Mouse (Mus musculus) cerebellum, adult 2 months (tissue): ENCODE measurements around the gene Gm17018. TPM values are rescaled to one million over a fixed set of nuclear protein-coding genes. Genes with fewer than 3 reads are reported as not detected.
"Not testable (repeated sequence)": the region's sequence is repeated elsewhere in the genome, so short reads cannot be mapped to it uniquely, and the experiment has no call there.

ENCODE experiments used
- DNase-seq, 2 experiments: peaks; one replicate each; pipeline ENCODE4 v3.0.0; 2021
- H3K27ac ChIP-seq: fragments of 200-500 bp; 2 replicates; pipeline ENCODE4 v1.5.1; 2012; ENCODE audit warnings: low read length, control low read depth, inconsistent platforms; ENCODE audit not compliant: insufficient read depth
- H3K27me3 ChIP-seq: fragments of 200-500 bp; 2 replicates; pipeline ENCODE4 v1.6.1; 2012; ENCODE audit warnings: inconsistent platforms, mild to moderate bottlenecking, low read length, moderate library complexity; ENCODE audit not compliant: control insufficient read depth, insufficient read depth
- H3K4me1 ChIP-seq: fragments of 200-500 bp; 2 replicates; pipeline ENCODE4 v1.6.1; 2011; ENCODE audit warnings: low read length; ENCODE audit not compliant: control insufficient read depth, insufficient read depth
- H3K4me3 ChIP-seq: fragments of 200-500 bp; replicated peaks from 2 replicates; pipeline ENCODE3; 2011; ENCODE audit warnings: mild to moderate bottlenecking, low read depth, low read length, control low read depth; ENCODE audit not compliant: insufficient read depth
- CTCF ChIP-seq: fragments of 200-500 bp; IDR thresholded peaks from 2 replicates; pipeline ENCODE4 v1.5.1; 2011; ENCODE audit warnings: low read depth, mild to moderate bottlenecking, control low read depth, low read length, moderate library complexity, borderline replicate concordance; ENCODE audit not compliant: insufficient read depth
- POLR2A ChIP-seq: fragments of 200-500 bp; IDR thresholded peaks from 2 replicates; pipeline ENCODE4 v1.6.1; 2011; ENCODE audit warnings: low read length, control low read depth, borderline replicate concordance; ENCODE audit not compliant: insufficient read depth
- WGBS: fragments of 180-500 bp; shearing (Covaris S2); methylation state at CpG from one replicate; pipeline ENCODE4 v1.1.7; 2018; 5-methylcytosine and 5-hydroxymethylcytosine counted together
- polyA plus RNA-seq: library from polyadenylated mRNA; depleted of rRNA; stranded (reverse); fragments of >200 nt; gene quantifications from 2 replicates; pipeline ENCODE4 v1.2.3, GENCODE M21; 2012

Gm17018 gene
- polyA plus RNA-seq, 1 experiment = 56.7 TPM

DNA sequence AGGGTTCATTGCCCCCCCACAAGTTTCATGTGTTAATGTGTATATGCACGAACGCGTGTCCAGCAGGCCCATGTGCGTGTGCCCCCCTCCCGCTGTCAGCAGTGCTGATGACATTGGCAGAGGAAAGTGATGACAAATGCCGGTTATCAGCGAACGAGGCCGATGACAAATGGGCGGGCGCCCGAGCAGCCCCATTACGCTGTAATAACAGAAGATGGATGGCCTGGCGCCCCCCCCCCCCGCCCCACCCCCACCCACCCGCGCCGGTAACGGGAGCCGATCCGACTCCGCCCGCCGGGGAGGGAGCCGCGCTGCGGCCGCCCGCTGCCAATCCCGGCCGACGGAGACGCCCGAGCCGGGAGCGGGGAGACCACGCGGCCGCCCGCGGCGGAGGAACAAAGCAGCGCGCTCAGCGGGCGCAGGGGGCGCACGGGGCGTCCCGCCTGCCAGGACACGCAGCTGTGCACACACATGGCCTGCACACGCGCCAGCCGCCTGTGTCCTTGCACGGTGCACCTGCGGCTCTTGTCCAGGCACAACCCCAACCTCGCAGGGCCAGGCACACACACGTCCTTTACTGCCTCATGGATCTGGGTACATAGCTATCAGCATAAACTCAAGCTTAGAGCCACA lies 18.9 kb upstream of the Gm17018 start:
- no peak for TF ChIP-seq CTCF
- no peak for TF ChIP-seq POLR2A
- under 1% methylated on average over 31 of the region's 58 CpGs for WGBS
- Histone ChIP-seq H3K27ac (no peak overlapping the region), H3K4me3 (peak overlapping the region; percentile 42), H3K4me1 (no peaks in the 10 kb centered on the region), H3K27me3 (no peaks in the 10 kb centered on the region)
- DNase-seq = peak; percentile 44 to 48

DNA sequence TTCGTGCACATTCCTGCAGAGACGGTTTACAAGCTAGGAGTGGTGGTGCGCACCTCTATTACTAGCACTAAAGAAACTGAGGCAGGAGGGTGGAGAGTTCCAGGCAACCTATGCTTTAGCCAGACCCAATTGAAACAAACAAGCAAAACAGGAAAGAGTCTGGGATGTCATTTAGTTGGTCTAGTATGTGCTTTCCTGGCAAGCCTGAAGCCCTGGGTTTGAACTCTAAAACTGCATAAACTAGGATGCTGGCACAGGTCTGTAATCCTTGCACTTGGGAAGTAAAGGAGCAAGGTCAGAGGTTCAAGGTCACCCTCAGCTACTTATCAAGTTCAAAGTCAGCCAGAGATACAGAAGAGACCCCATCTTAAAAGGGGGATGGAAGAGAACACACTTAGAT lies 18.4 kb upstream of the Gm17018 start:
- Histone ChIP-seq H3K27ac (no peak overlapping the region), H3K27me3 (no peaks in the 10 kb centered on the region), H3K4me1 (no peaks in the 10 kb centered on the region), H3K4me3 (peak overlapping the region; percentile 26)
- TF ChIP-seq POLR2A (no peak), CTCF (no peak)
- no peak for DNase-seq
- WGBS = 35% methylated on average over 3 of the region's 3 CpGs

DNA sequence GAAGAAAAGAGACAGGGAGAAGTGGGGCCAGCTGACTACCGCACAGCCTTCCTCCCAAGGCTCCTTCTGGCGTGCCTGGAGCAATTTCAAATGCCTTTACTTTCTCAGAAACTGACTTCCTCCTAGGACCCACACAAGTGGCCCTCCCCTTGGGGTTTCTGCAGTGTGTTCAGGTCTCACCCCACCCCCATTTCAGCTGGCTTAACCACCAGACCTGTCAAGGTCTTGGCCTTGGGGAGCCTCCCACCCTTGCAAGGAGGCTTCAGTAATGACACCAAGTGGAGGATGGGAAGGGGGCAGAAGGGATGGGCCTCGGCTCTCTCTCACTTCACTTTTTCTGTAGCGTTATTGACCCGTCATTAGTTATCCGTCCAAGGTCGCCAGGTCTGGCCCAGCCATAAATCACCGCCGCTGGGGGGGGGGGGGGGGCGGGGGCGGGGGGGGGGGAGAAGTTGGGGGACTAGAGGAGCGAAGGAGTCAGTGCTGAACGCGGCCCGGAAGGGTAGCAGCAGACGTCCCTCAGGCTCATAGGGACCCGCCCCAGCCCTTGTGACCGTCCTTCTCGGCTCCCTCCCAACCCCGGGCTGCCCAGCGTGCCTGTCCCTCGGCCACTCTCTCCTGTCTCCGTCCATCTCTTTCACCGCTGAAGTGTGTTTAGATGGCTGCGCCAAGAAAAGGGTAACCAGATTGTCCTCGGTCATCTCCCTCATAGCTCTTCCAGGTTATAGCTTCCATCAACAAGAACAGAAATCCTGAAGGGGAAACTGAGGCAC lies 16.1 kb upstream of the Gm17018 start:
- Histone ChIP-seq H3K4me1 (no peaks in the 10 kb centered on the region), H3K27ac (no peak overlapping the region), H3K27me3 (no peaks in the 10 kb centered on the region), H3K4me3 (peak overlapping the region; percentile 51)
- TF ChIP-seq POLR2A = no peak
- TF ChIP-seq CTCF = no peak
- DNase-seq = peak in 1 of 2 experiments; percentile 17
- 4% methylated on average over 17 of the region's 26 CpGs for WGBS

DNA sequence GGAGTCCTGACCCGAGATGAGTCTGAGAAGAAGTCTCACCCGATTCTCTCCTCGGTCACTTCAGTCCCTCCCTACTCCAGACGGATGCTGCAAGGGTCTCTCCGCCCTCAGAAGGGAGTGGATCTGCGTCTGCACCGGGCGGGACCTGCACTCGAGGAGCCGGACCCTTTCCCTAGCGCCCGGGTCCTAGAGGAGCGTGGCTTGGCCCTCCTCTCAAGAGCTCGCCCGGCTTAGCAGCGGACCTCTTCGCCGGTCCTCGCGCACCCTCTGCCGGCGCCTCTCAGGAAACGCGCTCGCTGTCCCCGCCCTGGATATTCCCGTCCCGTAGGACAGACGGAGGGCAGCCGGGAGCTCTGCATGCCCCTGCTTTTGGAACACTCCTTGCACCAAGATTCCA lies 15.5 kb upstream of the Gm17018 start:
- no peaks in the 10 kb centered on the region for H3K4me1 ChIP-seq

DNA sequence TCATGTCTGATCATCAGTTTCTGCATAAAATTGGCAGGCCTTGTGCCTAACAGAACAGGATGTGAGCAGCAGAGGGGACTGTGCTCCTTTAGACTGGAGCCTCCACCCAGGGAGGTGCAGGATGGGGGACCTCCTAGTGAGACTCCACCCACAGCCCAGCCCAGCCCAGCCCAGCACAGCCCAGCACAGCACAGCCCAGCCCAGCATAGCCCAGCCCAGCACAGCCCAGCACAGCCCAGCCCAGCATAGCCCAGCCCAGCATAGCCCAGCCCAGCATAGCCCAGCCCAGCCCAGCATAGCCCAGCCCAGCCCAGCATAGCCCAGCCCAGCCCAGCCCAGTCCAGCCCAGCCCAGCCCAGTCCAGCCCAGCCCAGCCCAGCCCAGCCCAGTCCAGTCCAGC lies 12.2 kb upstream of the Gm17018 start:
- H3K4me1 ChIP-seq, H3K27ac ChIP-seq, H3K27me3 ChIP-seq, H3K4me3 ChIP-seq, DNase-seq: not testable (repeated sequence)

More for the DNA sequence above, 15.5 kb upstream of the Gm17018 start:
- Histone ChIP-seq H3K27me3 (no peaks in the 10 kb centered on the region), H3K27ac (no peak overlapping the region), H3K4me3 (peak overlapping the region; percentile 51)
- TF ChIP-seq CTCF (peak; percentile 78), POLR2A (no peak)
- DNase-seq = peak; percentile 78 to 88
- under 1% methylated on average over 30 of the region's 30 CpGs for WGBS

DNA sequence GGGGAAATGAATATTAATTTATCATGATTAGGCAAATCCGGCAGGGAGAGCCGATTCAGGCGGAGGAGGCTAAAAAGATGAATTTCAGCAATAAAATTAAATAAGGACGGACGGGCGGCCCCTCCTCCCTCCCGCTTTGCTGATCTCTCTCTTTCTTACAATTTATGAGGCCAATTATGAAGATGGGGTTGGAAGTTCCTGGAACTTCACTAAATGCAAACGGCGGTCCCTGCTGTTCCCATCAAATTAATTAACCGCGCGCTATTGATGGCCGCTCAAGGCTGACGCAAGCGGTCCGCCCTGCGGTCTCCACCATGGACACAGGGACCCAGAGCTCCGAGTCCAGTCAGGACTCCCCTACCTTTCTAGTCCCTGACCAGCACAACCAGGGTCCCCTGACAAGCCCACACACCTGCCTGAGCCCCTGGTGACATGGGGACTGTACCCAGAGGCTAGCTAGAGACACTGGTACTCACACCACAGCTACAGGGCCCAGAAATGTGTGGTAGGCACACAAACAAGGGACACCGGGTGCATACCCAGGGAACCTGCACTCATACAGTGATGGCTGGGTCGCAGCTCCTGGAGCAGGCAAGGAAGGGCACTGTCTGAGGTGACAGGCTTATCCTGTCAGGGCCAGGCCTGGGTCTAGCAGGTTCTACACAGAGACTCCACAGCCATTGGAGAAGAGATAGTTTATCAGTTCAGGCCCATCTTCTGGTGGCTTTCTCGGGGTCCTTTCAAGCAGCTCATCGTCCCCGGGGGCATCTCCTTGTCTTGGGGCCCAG lies 11.1 kb upstream of the Gm17018 start:
- WGBS = 60% methylated on average over 23 of the region's 23 CpGs
- no peak overlapping the region for H3K4me3 ChIP-seq
- DNase-seq = no peak

DNA sequence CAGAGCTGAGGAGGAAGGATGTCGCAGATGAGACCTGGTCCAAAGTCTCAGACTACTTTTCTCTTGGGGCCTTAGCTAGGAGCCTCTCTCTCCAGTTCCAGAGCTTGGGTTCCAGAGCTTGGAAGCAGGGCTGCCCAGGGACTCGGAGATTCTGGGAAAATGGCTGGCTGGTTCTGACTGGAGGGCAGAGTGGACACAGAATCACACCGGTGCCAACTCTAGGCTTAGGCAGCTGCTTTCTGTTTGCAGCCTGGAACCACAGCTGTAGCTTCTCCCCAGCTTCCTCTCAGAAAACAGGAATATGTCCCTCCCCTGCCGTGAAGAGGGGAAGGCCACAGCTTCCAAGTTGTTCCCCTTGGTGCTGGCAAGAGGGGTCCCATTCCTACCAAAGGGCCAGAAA lies 10.5 kb upstream of the Gm17018 start:
- 59% methylated on average over 4 of the region's 4 CpGs for WGBS
- TF ChIP-seq POLR2A (no peak), CTCF (no peak)
- DNase-seq = no peak
- no peaks in the 10 kb centered on the region for H3K4me1 ChIP-seq
- no peaks in the 10 kb centered on the region for H3K27me3 ChIP-seq
- no peak overlapping the region for H3K4me3 ChIP-seq
- H3K27ac ChIP-seq = no peak overlapping the region

More for the DNA sequence above, 11.1 kb upstream of the Gm17018 start:
- H3K4me1 ChIP-seq = no peaks in the 10 kb centered on the region
- H3K27ac ChIP-seq = no peak overlapping the region
- H3K27me3 ChIP-seq = no peaks in the 10 kb centered on the region
- TF ChIP-seq POLR2A (no peak), CTCF (no peak)
